Mouse (Mus musculus): ENCODE measurements around the gene Map4k3. TPM values are rescaled to one million over a fixed set of nuclear protein-coding genes. Genes with fewer than 3 reads are reported as not detected.

Map4k3 gene
- total RNA-seq, 2 experiments from 2014 or later: 30.0 to 34.6 TPM

DNA sequence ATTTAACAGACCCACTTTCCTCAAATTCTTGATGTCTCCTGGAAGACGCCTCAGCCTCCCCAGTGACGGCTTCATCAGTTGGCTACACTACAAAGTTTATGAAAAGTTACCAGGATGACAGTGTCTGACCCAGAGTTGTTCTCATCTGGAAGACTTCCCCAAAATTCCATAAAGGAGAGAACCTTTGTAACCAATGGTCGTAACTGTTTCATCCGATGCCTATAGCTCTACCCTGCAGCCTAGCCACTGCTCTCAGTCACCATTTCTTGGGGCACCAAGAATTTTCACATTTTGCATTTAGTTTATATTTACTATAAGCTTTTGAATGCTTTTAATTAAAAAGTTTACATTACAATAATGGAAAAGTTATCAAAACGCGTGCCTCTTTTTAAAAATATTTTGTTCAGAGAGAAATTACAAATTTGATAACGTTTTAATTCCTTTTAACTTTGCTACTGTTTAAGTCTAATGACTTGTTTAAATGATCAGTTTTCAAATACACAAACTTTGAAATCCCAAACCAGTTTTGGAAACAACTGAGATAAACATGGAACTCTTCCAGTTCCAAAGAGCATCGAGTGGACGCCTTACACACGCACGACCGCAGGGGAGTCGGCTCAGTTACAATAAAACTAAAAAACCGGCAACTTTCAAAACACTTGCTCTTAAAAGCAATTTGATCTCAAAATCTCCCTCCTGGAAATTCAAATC is 83.1 kb downstream of the Map4k3 start:
- intact Hi-C loops (cut with DNase I): no loop called here
- DNase-seq: no peak

DNA sequence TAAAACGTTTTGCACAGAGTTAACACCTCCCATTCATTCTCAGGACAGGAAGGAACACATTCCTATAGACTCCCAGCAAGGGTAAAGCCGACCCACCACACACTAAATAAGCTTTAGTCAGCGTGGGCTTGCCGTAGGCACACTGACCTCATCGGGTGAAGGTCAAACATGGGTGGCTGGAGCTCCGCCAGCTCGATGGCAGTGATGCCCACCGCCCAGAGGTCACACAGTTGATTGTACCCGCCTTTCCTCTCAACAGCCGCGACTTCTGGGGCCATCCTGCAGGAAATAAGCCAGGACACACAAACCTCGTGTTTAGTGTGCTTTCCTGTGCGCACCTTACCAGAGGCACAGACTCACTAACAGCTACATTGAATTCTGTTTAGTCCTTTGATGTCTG is 83.7 kb downstream of the Map4k3 start:
- intact Hi-C loops (cut with DNase I): no loop called here
- DNase-seq: no peak

DNA sequence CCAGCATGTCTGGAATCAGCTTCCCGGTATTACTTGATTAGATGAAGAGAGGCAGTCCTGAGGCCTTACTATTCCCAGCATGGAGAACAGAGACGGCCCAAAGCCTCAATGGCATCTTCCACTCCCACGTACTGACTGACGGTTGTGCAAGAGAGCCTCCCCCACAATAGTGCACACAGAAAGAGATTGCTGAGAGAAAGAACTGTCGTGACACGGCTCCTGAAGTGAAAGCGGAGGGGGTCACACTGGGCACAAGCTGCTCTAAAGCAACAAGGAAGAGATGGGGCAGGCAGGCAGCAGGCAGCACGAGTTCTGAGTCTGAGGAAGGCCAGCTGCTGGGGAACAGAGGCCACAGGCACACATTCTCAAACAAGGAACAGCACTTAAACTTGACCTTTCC is 90.2 kb downstream of the Map4k3 start:
- intact Hi-C loops (cut with DNase I): no loop called here
- no peak for DNase-seq

DNA sequence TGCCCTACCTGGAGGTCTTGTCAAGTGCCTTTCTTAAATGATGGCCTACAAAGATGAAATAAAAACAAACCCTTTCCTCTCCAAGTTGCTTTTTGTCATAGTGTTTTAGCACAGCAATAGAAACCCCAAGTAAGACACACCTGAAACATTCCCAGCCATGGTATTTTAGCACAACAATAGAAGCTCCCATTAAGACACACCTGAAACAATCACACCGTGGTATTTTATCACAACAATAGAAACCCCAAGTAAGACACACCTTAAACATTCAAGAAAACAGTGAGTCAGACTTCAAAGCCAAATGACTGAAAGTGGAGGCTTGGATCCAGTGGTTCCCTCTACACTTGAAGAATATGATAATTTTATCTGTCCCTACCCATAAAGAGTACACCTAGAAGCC is 92.5 kb downstream of the Map4k3 start:
- DNase-seq: no peak
- intact Hi-C loops (cut with DNase I): no loop called here

DNA sequence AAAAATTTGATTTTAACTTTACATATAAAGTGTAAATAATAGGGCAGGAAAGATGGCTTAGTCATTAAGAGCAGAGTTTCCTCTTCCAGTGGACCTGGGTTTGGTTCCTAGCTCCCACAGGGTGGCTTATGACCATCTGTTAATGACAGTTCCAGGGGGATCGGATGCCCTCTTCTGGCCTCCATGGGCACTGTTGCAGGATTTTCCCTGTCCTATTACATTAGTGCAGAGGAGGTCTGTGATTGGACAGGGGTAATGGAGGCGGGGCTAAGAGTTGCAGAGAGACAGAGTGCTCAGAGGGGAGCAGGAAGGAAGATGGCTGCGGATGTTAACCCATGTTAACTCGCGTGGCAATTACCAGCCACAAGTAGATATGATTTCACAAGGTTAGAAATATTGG is 95.4 kb downstream of the Map4k3 start:
- intact Hi-C loops (cut with DNase I): no loop called here

DNA sequence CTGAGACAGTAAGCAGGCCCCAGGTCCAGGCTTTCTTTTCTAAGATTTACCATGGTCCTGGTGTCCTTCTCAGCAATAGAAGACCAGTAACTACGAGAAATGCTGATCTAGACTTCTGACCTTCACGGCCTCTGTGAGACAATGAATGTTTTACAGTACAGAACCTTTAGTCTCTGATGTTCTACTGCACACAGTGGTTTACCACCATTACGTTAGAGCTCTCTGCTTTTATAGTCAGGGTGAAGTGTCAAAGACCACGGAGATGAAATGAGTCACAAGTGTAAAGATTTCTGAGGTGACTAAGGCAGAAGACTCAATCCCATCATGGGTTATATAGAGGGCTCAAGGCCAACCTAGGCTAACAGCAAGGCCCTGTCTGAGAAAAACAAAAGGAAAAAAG is 95.9 kb downstream of the Map4k3 start:
- intact Hi-C loops (cut with DNase I): no loop called here
- DNase-seq: no peak

More for the DNA sequence above, 95.4 kb downstream of the Map4k3 start:
- no peak for DNase-seq

DNA sequence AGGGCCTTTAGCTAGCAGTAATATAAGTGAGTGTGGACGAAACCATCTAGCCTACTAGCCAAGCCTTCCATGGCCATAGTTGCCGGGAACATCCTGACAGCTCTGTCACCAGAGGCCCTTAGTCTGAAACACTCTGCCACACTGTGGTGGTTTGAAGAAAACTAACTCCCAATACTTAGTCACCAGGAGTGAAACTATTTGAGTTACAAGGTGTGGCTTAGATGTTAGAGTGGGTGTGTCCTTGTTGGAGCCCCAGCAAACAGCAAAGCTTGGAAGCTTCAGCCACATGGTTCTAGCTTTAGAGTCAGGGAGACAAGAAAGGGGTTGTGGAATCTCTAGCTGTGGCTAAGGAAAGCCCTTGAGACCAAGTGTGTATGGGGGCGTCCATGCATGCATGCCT is 97.3 kb downstream of the Map4k3 start:
- no peak for DNase-seq
- intact Hi-C loops (cut with DNase I): no loop called here

DNA sequence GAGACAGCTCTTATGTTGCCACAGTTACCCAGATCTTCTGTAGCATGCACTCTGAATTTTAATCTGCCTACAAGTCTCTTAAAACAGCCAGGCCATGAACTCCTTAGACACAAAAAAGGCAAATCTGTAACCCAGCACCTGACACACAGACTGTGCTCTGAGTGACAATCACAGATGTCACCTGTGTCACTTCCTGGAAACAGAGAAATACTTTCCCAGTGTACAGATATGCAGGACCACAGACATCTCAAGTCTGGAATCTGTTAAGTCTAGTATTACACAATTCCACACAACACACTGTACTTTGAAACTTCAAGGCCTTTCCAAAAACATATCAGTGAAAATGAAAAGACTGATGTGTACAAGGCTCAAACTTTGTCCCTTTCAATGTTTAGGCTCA is 103.3 kb downstream of the Map4k3 start:
- intact Hi-C loops (cut with DNase I): loop anchor here (5.0 kb wide), 2 partner anchors 187 to 392 kb away; no protein-coding TSS in a partner anchor
- DNase-seq: no peak

DNA sequence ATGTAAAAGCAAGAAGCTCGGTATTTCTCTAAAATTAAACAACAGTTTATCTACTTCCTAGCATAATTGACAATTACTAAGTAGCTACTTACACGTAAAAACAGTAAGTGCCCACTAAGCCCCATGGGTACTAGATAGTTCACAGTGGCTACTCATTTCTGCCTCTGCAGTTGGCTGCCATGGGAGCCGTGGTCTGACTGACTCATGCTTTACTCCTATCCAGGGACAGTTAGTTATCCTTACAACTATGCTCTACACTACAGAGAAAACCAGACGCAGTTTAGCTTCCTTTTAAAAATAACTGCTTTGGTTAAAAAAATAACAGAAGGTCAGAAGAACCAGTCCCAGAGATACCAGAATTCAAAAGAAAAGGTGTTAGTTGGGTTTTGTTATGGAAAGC is 106.6 kb downstream of the Map4k3 start:
- intact Hi-C loops (cut with DNase I): loop anchor here (1.0 to 5.0 kb wide), 3 partner anchors 191 to 396 kb away; no protein-coding TSS in a partner anchor
- DNase-seq: no peak

DNA sequence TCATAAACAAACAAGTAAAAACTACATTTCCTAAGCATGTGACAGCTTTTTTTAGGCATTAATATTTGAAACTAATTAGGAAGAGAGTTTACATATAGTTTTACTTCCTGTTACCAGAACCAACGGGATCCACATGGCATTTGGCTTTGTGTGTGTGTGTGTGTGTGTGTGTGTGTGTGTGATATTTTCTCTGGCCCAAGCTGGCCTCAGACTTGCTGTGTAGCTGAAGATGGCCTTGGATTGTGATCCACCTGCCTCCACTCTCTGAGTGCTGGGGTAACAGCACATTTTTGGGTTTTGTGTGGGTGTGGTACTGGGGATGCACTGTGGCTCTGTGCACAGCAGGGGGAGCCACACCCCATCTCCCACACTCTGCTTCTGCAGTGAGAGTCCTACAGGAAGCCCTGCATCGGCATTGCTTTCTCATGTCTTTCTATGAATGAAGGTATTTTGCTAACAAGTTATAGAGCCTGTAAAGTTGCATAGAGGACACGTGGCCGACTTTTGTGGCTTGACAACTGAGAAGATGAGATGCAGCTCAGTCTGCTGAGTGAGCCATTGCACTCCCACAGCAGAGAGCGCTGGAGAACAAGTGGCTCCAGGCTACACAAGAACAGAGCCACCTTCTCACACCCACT is 107.4 kb downstream of the Map4k3 start:
- intact Hi-C loops (cut with DNase I): loop anchor here (1.0 to 5.0 kb wide), 3 partner anchors 191 to 396 kb away; no protein-coding TSS in a partner anchor
- DNase-seq: peak; percentile 68 to 72

DNA sequence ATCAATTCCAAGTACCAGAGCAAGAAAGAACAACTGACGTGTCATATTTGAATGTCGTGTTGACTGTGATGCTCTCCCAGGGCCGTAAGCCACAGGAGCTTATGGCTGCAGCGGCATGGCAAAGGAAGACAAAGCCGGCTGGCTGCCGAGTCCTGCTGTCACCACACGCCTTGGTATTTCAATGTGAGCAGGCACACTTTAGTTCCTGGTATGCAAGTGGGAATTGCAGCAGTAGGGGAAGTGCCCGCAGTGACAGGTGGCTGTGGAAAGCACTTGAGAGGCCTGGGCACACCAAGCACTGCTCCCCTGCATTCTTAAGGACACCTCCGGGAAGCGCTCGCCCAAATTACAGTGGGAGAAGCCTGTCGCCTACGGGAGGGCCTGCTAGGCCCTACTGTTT is 108.7 kb downstream of the Map4k3 start:
- DNase-seq: no peak
- intact Hi-C loops (cut with DNase I): no loop called here

DNA sequence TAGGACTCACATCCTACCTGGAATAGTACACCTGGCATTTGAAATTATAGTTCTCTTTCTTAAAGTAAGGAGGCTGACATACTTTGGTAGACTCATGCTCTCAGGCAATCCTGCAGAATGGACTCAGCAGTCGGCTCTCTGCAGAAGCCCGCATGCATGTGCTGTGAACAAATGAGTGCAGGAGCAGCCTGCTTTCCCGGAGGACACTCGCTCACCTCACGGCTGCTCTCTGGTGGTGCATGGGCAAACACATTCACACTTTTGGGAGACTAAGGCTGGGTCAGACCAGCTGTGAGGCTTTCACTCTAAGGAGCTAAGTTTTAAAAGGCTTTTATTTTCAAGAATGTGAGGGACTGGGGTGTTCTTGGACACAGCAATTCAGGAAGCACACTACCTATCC is 109.4 kb downstream of the Map4k3 start:
- no peak for DNase-seq
- intact Hi-C loops (cut with DNase I): no loop called here

DNA sequence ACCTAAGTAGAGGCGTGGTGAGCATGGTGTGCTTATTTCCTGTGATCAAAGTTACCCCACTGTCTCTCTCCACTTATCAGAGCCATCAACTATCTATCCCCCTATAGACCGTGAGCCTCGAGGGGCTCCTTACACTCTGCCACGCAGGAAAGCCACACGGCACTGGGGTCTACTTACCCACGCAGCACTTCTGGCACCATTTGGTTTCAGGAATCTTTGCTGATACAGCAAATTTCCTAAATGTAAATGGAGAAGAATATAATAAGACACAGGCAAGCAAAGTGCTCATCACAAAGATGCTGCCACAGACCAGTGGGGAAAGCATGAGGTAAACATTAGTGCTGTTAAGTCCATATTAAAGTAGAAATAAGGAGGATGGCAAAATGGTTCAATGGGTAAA is 124.5 kb downstream of the Map4k3 start:
- DNase-seq: no peak
- intact Hi-C loops (cut with DNase I): no loop called here

DNA sequence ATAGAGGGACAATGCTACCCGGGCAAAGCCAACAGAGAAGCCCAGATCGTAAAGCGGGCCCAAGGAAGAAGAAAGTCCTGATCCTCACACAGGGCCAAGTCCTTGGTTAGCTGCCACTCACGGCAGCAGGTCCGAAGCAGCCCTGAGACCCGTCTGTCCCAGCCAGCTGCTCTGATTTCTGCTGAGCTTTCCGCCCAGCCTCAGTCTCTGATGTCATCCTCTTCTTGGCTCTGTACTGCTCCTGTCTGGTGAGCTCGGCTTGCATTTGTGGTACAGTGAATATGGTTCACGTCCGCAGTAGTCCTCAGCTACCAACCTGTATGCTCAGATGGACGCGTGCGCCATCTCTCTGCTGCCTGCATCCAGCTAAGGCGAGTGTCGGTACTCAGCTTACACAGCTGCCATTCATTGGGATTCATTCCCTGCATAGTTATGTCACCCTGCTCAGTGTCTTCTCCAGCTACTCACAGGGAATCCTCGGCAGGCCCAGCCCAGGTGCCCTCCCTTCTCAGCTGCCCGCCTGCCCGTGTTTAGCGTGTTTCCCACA is 125.1 kb downstream of the Map4k3 start:
- intact Hi-C loops (cut with DNase I): no loop called here

DNA sequence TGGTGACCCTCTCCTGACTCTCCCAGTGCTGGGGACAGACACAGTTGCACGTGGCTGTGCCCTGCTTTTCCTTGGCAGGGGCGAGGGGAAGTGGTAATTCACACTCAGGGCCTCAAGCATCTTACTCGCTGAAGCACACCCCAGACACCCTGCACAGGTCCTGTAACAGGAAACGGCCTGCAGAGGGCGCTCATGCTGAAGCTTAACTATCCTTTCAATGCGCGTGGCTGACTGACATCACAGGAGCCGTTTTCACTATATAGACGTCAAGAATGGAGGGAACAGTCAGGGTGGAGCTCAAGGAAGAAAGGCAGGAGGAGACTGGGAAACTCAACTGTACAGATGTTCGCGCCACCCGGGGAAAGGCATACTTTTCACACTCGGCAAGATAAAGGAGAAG is 126.9 kb downstream of the Map4k3 start:
- intact Hi-C loops (cut with DNase I): no loop called here
- peak; percentile 37 to 42 for DNase-seq

More for the DNA sequence above, 125.1 kb downstream of the Map4k3 start:
- no peak for DNase-seq

DNA sequence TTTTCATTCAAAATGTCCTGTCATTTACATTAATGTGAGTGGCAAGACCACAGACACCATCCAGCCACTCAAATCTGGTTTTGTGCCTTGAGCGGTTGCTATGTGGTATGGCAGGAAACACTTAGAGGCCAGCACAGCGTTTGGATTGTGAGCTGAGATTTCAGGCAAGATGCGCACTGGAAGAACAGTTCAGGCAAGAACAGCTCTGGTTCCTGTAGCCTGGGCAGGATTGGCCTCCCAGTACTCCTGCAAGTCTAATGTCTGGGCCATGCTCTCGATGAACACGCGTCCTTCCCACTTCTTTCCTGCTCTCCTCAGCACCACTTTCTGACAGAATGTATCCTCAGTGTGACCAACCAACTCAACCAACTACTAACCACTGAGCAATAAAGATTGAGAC is 145.2 kb downstream of the Map4k3 start:
- intact Hi-C loops (cut with DNase I): no loop called here
- no peak for DNase-seq

DNA sequence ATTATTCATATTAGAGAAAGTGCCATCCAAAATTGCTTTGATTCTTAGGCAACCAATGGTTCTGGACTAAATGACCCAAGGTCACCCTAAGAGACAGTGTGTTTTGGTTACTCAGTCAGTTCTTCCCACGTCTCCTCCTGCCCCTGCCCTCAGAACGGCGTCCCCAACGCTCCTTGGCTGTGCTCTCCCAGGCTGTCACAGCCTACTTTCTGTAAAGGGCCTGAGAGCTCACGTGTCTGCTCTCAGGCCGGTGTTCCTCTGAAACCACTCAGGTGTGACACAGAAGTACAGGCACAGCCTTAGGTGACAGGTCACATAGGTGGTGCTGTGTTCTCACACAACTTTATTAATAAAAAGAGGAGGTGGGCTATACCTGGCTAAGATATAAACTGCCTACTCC is 148.4 kb downstream of the Map4k3 start:
- intact Hi-C loops (cut with DNase I): no loop called here
- DNase-seq: no peak

DNA sequence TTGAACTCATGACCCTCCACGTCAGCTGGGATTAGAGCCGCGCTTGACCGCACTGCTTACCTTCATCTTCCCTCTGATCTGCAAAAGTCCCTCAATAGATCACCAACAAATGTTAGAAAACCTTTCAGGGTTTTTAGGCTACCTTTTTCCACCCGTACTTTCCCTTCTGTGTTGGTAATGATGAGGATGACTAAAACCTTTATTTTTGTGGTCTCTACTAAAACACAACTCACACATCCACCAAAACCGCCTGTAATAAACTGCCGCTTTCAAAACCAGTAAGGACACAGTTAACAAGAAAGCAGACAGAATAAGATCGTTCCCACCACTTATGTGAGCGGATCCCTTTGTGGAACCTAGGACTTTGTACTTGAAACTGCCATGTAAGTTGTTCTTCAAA is 149.2 kb downstream of the Map4k3 start:
- no peak for DNase-seq

DNA sequence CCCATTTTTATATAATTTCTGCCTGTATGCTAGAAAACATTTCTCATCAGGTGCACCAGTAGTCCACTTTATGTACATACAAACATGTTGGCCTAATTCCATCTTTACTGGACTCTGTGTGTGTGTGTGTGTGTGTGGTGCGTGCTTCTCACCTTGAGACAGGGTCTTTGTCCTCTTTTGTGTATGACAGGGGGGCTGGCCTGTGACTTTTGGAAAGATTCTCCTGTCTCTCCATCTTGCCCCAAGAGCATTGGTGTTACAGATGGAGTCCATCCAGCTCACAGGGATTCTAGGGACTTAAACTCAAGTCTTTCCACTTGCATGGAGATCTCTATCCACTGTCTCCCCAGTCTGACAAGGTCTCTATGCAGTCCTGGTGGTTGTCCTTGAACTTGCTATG is 150.2 kb downstream of the Map4k3 start:
- no peak for DNase-seq
- intact Hi-C loops (cut with DNase I): no loop called here

More for the DNA sequence above, 149.2 kb downstream of the Map4k3 start:
- intact Hi-C loops (cut with DNase I): no loop called here

DNA sequence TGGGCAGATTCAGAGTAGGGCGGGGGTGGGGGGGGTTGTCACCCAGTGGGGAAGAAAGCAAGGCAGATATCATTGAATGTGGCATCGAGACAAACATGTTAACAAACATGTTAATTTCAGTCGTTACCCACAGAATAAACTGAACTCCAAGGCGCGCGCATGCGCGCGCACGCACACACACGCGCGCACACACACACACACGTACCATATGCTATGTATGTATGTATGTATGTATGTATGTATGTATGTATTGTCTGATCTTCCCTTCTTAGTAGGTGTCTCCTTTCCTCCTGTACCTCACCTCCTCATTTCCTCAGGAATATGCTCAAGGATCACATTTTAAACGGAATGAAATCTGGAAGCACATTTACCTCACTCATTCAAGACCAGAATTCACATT is 150.6 kb downstream of the Map4k3 start, which contains the start of gene Cdkl4:
Gene Cdkl4 (minus strand): TSS at position 175 of the 400 bp plus-strand sequence.
- intact Hi-C loops (cut with DNase I): no loop called here

DNA sequence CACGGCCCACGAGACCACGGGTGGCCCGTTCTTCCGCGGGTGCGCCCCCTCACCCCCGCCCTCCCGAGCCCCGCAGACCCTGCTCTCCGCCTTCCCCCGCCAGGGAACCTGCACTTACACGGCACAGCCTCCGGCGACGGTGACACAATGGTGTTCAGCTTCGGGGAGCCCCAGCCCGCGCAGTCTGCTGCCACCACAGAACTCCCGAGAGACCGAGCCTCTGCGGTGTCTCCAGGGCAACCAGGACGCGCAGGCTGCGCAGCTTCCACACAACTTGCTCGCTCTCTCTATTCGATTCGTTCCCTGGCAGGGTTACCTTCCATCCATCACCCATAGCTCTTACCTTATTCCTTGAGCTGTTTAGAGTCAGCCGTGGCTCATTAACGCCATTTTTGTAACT is 151.1 kb downstream of the Map4k3 start:
- intact Hi-C loops (cut with DNase I): no loop called here
- peak; percentile 29 to 46 for DNase-seq

More for the DNA sequence above, 150.6 kb downstream of the Map4k3 start, which contains the start of gene Cdkl4:
- no peak for DNase-seq

DNA sequence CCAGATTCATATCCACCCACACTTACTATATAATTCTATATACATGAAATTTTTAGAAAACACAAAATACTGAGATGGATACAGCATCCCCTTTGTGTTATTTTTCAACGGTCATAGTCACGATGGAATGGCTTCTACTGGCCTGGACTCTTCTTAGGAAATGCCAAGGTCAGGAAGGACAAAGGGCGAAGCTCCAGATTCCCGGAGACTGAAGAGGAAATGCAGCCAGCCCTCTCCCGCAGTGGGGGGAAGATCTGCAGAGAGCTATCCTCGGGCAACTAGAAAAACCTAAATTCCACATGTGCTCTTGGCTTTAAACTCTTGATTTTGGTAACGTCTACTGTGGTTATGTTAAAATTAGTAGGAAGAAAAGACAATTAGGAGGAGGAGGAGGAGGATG is 153.3 kb downstream of the Map4k3 start:
- intact Hi-C loops (cut with DNase I): no loop called here
- no peak for DNase-seq
